8 mouse cellular contexts compared by ENCODE assay signal in genomic region chr11:117357916-117358639, GRCm38 (mm10).
A peak's percentile ranks its signal among the peaks of the same experiment; 100 is the strongest.
DNase-seq lines count a peak whose midpoint lies in the region; ATAC-seq and TF ChIP-seq lines count a peak whose summit lies in the region.

No protein-coding gene starts in this region.

- H3K4me2 ChIP-seq in CH12.LX (ENCODE audit: insufficient read depth, low read depth, poor library complexity, severe bottlenecking), result no peak overlapping the region
- no peak overlapping the region for H3K4me2 ChIP-seq in forebrain, embryonic 11.5 days (ENCODE audit: low read depth, low read length, severe bottlenecking)
- no peak overlapping the region for H3K4me2 ChIP-seq in liver, embryonic 15.5 days
- no peak overlapping the region for H3K4me2 ChIP-seq in neural tube, embryonic 14.5 days (ENCODE audit: low read depth, low read length)

- no peak; the same call in none of the 2 replicates for TF ChIP-seq RAD21 in CH12.LX (IDR thresholded peaks at IDR 0.05; ENCODE audit: low read depth, low read length)

- peak; percentile 100 for TF ChIP-seq CTCF in CH12.LX (conservative IDR thresholded peaks at IDR 0.05 in 1 of 2, IDR thresholded peaks at IDR 0.05 in 1 of 2; ENCODE audit: low read depth in 2 of 2, low read length in 2 of 2)
- TF ChIP-seq CTCF in testis, adult 2 months (IDR thresholded peaks at IDR 0.05; ENCODE audit: control insufficient read depth, insufficient read depth, insufficient replicate concordance, low read depth, low read length), result peak; percentile 96

- 36% methylated on average over 8 of the region's 8 CpGs for WGBS in forebrain, embryonic 11.5 days
- WGBS in liver, embryonic 15.5 days (ENCODE audit: insufficient replicate concordance), result 34% methylated on average over 8 of the region's 8 CpGs
- 41% methylated on average over 8 of the region's 8 CpGs for WGBS in neural tube, embryonic 14.5 days

- no peaks in the 10 kb centered on the region for H3K27me3 ChIP-seq in CH12.LX (replicated peaks)
- no peaks in the 10 kb centered on the region for H3K27me3 ChIP-seq in forebrain, embryonic 11.5 days (ENCODE audit: control insufficient read depth, insufficient read depth, low read length)
- H3K27me3 ChIP-seq in liver, embryonic 15.5 days, result no peaks in the 10 kb centered on the region
- no peaks in the 10 kb centered on the region for H3K27me3 ChIP-seq in neural tube, embryonic 14.5 days (ENCODE audit: control insufficient read depth, insufficient read depth, low read length)
- H3K27me3 ChIP-seq in testis, adult 2 months (ENCODE audit: control insufficient read depth, insufficient read depth, low read length), result no peaks in the 10 kb centered on the region

- peaks cover 27 to 42% of the 10 kb centered on the region in 2 experiments for H3K4me1 ChIP-seq in CH12.LX (ENCODE audit: control insufficient read depth in 1 of 2, insufficient read depth in 2 of 2)
- H3K4me1 ChIP-seq in forebrain, embryonic 11.5 days (replicated peaks; ENCODE audit: control insufficient read depth, insufficient read depth, low read length), result no peaks in the 10 kb centered on the region
- H3K4me1 ChIP-seq in liver, embryonic 15.5 days (replicated peaks), result no peaks in the 10 kb centered on the region
- no peaks in the 10 kb centered on the region for H3K4me1 ChIP-seq in neural tube, embryonic 14.5 days (ENCODE audit: control insufficient read depth, insufficient read depth, low read length)
- peaks cover 11% of the 10 kb centered on the region for H3K4me1 ChIP-seq in testis, adult 2 months (ENCODE audit: control insufficient read depth, insufficient read depth, low read length)

- peaks cover 11% of the 10 kb centered on the region for H3K9me3 ChIP-seq in CH12.LX (replicated peaks; ENCODE audit: low read length)
- H3K9me3 ChIP-seq in forebrain, embryonic 11.5 days (ENCODE audit: control insufficient read depth, low read length), result no peaks in the 10 kb centered on the region
- no peaks in the 10 kb centered on the region for H3K9me3 ChIP-seq in liver, embryonic 15.5 days (replicated peaks)
- H3K9me3 ChIP-seq in neural tube, embryonic 14.5 days (ENCODE audit: control insufficient read depth, low read length), result no peaks in the 10 kb centered on the region

- dilution Hi-C loops in CH12.LX (cut with MboI; ENCODE audit: extremely low pct_ligation_motif_present, extremely low pct_unique_long_range_greater_than_20kb, low sequenced_read_pairs), result loop anchor here (25.0 kb wide), 1 partner anchor 121 kb away; no protein-coding TSS in a partner anchor

- no peak overlapping the region for H3K4me3 ChIP-seq in CH12.LX (replicated peaks in 1 of 3; ENCODE audit: low read depth in 2 of 3, low read length in 2 of 3, poor library complexity in 1 of 3)
- no peak overlapping the region for H3K4me3 ChIP-seq in forebrain, embryonic 11.5 days (ENCODE audit: low read depth, low read length)
- no peak overlapping the region for H3K4me3 ChIP-seq in liver, embryonic 15.5 days (replicated peaks)
- H3K4me3 ChIP-seq in neural tube, embryonic 14.5 days (ENCODE audit: low read depth, low read length), result no peak overlapping the region
- no peak overlapping the region for H3K4me3 ChIP-seq in testis, adult 2 months (ENCODE audit: control insufficient read depth, low read depth, low read length)

- no peak overlapping the region for H3K9ac ChIP-seq in CH12.LX (ENCODE audit: insufficient read depth, low read depth)
- no peak overlapping the region for H3K9ac ChIP-seq in forebrain, embryonic 11.5 days (ENCODE audit: low read length)
- no peak overlapping the region for H3K9ac ChIP-seq in liver, embryonic 15.5 days
- no peak overlapping the region for H3K9ac ChIP-seq in neural tube, embryonic 14.5 days (replicated peaks; ENCODE audit: low read depth, low read length)

- TF ChIP-seq EP300 in CH12.LX (IDR thresholded peaks at IDR 0.05; ENCODE audit: low read length), result no peak

- H3K79me2 ChIP-seq in CH12.LX (replicated peaks; ENCODE audit: control insufficient read depth, extremely low read depth, insufficient read depth, poor library complexity, severe bottlenecking), result no peaks in the 10 kb centered on the region

- no peak for TF ChIP-seq POLR2A in CH12.LX (IDR thresholded peaks at IDR 0.05; ENCODE audit: low read depth, low read length)
- no peak for TF ChIP-seq POLR2A in testis, adult 2 months (IDR thresholded peaks at IDR 0.05; ENCODE audit: control insufficient read depth, low read depth, low read length)

- intact Hi-C loops in heart, postnatal 10 days (cut with DNase I), result loop anchor here (1.0 to 2.0 kb wide), 5 partner anchors 42 to 285 kb away; no protein-coding TSS in a partner anchor

- peak; percentile 50 for ATAC-seq in forebrain, embryonic 11.5 days (replicated peaks; ENCODE audit: low FRiP score)
- peak; percentile 59 for ATAC-seq in liver, embryonic 15.5 days (ENCODE audit: insufficient read depth)
- ATAC-seq in neural tube, embryonic 14.5 days (ENCODE audit: low read depth), result peak; percentile 76

- peak overlapping the region; percentile 62 for H3K27ac ChIP-seq in CH12.LX (ENCODE audit: insufficient read depth, low read depth)
- no peak overlapping the region for H3K27ac ChIP-seq in forebrain, embryonic 11.5 days (ENCODE audit: low read depth, low read length)
- H3K27ac ChIP-seq in liver, embryonic 15.5 days (replicated peaks), result no peak overlapping the region
- H3K27ac ChIP-seq in neural tube, embryonic 14.5 days (ENCODE audit: low read depth, low read length), result no peak overlapping the region
- H3K27ac ChIP-seq in testis, adult 2 months (ENCODE audit: control insufficient read depth, insufficient read depth, low read depth, low read length), result no peak overlapping the region

- H3K36me3 ChIP-seq in CH12.LX (replicated peaks in 1 of 2; ENCODE audit: control insufficient read depth in 1 of 2, insufficient read depth in 1 of 2, low read length in 1 of 2), result peaks cover 84 to 98% of the 10 kb centered on the region in 2 experiments
- H3K36me3 ChIP-seq in forebrain, embryonic 11.5 days (ENCODE audit: control insufficient read depth, insufficient read depth, low read length), result peaks cover 24% of the 10 kb centered on the region
- peaks cover 87% of the 10 kb centered on the region for H3K36me3 ChIP-seq in liver, embryonic 15.5 days (replicated peaks)
- peaks cover 51% of the 10 kb centered on the region for H3K36me3 ChIP-seq in neural tube, embryonic 14.5 days (ENCODE audit: control insufficient read depth, insufficient read depth, low read length)
- no peaks in the 10 kb centered on the region for H3K36me3 ChIP-seq in testis, adult 2 months (ENCODE audit: control insufficient read depth, insufficient read depth, low read length)

- peak; percentile 99 for DNase-seq in CH12.LX (ENCODE audit: extremely low read depth)
- DNase-seq in c-Kit-positive CD71-negative TER-119-negative erythroid progenitor cells, embryonic 14.5 days (ENCODE audit: low read depth), result peak; percentile 99
- peak; percentile 98 for DNase-seq in forebrain, embryonic 11.5 days (ENCODE audit: low spot score)
- peak; percentile 95 to 97 for DNase-seq in heart, postnatal 10 days
- DNase-seq in kidney, postnatal 4 days, result peak; percentile 98 to 99

- in situ Hi-C loops in CH12.LX (cut with MboI; ENCODE audit: low pct_ligation_motif_present, low pct_unique_long_range_greater_than_20kb, low sequenced_read_pairs), result loop anchor here (5.0 kb wide), 3 partner anchors 46 to 281 kb away; no protein-coding TSS in a partner anchor

TF ChIP-seq in CH12.LX, 34 proteins besides CTCF, POLR2A, EP300 and RAD21:
- TF ChIP-seq RCOR1 (conservative IDR thresholded peaks at IDR 0.05; ENCODE audit: low read depth, low read length) (0 out of 2 replicates have a peak, but pooled peaks have one; percentile 11), NRF1 (IDR thresholded peaks at IDR 0.05; ENCODE audit: low read depth, low read length) (0 out of 2 replicates have a peak, but pooled peaks have one; percentile 33), MAZ (IDR thresholded peaks at IDR 0.05; ENCODE audit: low read depth, low read length) (peak; percentile 80; the same call in 1 of the 2 replicates), HCFC1 (IDR thresholded peaks at IDR 0.05; ENCODE audit: low read depth, low read length) (0 out of 2 replicates have a peak, but pooled peaks have one; percentile 18), ZMIZ1 (IDR thresholded peaks at IDR 0.05; ENCODE audit: low read depth, low read length) (no peak), JUN (IDR thresholded peaks at IDR 0.05; ENCODE audit: insufficient read depth, low read depth, low read length) (no peak), GABPA (IDR thresholded peaks at IDR 0.05; ENCODE audit: insufficient replicate concordance, low read depth, low read length) (no peak), NELFE (IDR thresholded peaks at IDR 0.05; ENCODE audit: low read depth, low read length) (peak; percentile 81; the same call in 1 of the 2 replicates), PAX5 (IDR thresholded peaks at IDR 0.05; ENCODE audit: low read length) (no peak), MAFK (IDR thresholded peaks at IDR 0.05; ENCODE audit: insufficient replicate concordance, low read length) (no peak), CHD1 (IDR thresholded peaks at IDR 0.05; ENCODE audit: low read depth, low read length) (no peak), MAX (IDR thresholded peaks at IDR 0.05; ENCODE audit: low read length) (0 out of 2 replicates have a peak, but pooled peaks have one; percentile 31), SMC3 (IDR thresholded peaks at IDR 0.05; ENCODE audit: low read depth, low read length) (peak; percentile 100), SIN3A (IDR thresholded peaks at IDR 0.05; ENCODE audit: low read length) (peak; percentile 87), KAT2A (IDR thresholded peaks at IDR 0.05; ENCODE audit: insufficient replicate concordance, low read length) (no peak), ZNF384 (IDR thresholded peaks at IDR 0.05; ENCODE audit: low read depth, low read length) (no peak), IRF4 (IDR thresholded peaks at IDR 0.05; ENCODE audit: low read depth, low read length) (peak; percentile 82), UBTF (IDR thresholded peaks at IDR 0.05; ENCODE audit: low read depth, low read length) (no peak), TCF12 (IDR thresholded peaks at IDR 0.05; ENCODE audit: low read depth, low read length) (peak; percentile 61), ETS1 (conservative IDR thresholded peaks at IDR 0.05; ENCODE audit: low read depth, low read length) (no peak), JUND (conservative IDR thresholded peaks at IDR 0.05; ENCODE audit: low read depth, low read length) (peak; percentile 75), E2F4 (IDR thresholded peaks at IDR 0.05; ENCODE audit: insufficient replicate concordance, low read depth, low read length) (no peak), ZC3H11A (IDR thresholded peaks at IDR 0.05; ENCODE audit: low read depth, low read length) (peak; percentile 99), TBP (conservative IDR thresholded peaks at IDR 0.05; ENCODE audit: low read depth, low read length) (no peak), POLR2AphosphoS2 (IDR thresholded peaks at IDR 0.05; ENCODE audit: low read depth, low read length) (no peak), MYC (IDR thresholded peaks at IDR 0.05; ENCODE audit: low read depth, low read length) (peak; percentile 83), USF1 (IDR thresholded peaks at IDR 0.05; ENCODE audit: low read depth, low read length) (no peak)
